Mouse (Mus musculus) mature B cell (primary cell): ENCODE results near the gene Cep78.

Experiments
- in situ Hi-C: fragments of 300-500 bp; cut with MboI; formaldehyde crosslinking; loops from 2 replicates; pipeline ENCODE4 v1.14.3; 2019

The Cep78 gene

DNA sequence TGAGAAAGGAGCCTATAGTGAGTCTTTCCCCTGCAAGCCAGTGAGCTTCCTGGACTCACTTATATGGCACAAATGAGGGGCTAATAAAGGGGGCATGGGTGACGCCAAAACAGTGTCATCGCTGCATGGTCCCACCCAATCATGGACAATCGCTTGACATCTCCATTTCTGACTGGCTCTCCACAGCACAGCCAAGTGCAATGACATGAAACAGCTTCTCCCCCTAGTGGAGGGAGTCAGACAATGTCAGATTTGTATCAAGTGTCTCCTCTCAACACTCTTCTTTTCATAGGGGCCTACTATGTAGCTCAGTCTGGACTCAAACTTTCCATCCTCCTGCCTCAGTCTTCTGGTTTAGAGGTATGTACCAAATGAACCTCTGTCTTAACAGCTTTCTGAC, 19.7 kb downstream of the Cep78 start:
- in situ Hi-C loops = loop anchor here (25.0 kb wide), 1 partner anchor 1978 kb away; no protein-coding TSS in a partner anchor

DNA sequence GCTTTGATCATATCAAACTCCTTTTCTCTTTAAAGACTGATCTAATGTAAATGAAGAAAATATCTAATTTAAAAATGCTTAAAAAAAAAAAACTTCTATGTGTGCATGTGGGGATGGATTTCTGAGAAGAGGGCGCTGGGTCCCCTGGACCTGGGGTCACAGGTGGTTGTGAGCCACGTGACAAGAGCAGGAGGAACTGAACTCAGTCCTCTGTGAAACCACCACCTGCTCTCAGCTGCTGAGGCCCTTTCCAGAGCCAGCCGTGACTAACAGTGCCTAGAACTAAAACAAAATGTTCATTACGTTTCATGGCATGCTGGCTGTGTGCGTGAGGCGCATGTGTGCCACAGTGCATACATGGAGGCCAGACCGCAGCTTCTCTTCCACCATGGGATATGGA, 20.3 kb downstream of the Cep78 start:
- in situ Hi-C loops = loop anchor here (25.0 kb wide), 1 partner anchor 1977 kb away; no protein-coding TSS in a partner anchor

DNA sequence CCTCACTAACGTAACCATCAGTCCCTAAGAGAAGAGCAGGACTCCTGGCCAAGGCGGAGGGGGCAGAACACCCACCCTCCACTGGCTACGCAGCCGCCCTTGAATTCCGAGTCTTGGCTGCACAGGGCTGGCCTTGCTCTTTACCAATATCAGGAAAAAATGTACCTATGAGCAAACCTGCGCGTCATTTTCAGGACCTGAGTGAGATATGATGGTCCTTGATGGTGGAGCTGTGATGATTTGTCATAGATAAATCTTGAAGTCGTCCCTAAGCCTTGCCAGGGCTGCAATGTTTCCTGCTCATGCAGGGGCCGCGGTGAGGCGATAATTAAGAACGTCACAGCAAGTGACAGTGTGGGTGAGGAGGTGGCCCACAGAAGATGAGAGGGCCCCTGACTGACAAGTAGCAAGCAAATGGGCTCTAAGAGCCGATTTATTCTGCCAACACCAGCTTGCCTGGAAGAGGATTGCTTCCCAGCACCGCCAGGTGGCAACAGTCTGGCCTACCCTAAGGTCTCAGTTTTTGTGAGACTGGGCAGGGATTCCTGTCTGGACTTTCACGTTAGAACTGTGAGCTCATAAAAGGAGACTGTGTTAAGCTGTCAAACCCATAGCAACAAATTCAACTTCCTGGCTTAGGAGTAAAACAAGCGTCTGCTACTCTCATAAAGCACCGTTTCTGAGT, 21.6 kb downstream of the Cep78 start:
- in situ Hi-C loops = loop anchor here (25.0 kb wide), 1 partner anchor 1976 kb away; no protein-coding TSS in a partner anchor

DNA sequence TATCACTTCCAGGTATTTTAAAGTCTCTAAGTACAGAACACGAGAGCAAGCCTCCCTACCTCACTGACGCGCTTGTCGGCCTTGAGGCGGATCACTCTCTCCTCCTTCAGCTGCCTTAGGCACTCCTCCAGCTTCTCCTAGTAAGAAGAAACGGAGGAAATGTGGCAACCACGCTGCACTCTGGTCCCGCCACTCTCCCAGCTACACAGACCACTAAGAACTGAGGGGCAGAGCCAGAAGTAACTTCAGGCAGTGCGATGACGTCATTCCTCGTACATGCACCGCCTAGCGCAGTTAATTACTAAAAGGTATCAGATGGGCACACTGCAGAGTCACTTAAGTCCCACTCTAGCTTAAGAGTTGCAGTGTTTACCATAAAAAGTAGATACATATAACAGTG, 22.5 kb downstream of the Cep78 start:
- in situ Hi-C loops = loop anchor here (25.0 kb wide), 1 partner anchor 1975 kb away; no protein-coding TSS in a partner anchor

DNA sequence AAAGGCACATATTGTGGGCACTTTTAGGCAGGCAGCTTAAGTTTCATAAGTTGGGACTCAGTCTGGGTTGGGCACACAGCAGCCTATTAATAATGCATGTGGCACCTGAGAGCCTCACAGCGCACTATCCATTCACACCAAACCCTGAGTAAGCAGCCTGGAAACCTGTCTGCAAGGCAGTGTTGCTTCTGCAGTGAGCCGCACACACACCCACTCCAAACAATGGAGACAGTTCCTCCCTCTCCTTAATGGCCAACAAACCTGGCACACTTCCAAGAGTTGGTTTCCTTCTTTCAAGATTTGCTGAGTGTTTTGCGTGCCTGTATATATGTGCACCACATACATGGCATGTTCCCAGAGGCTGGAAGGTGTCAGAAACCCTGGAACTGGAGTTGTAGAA, 34.6 kb downstream of the Cep78 start:
- in situ Hi-C loops = loop anchor here (25.0 kb wide), 1 partner anchor 1963 kb away; no protein-coding TSS in a partner anchor

DNA sequence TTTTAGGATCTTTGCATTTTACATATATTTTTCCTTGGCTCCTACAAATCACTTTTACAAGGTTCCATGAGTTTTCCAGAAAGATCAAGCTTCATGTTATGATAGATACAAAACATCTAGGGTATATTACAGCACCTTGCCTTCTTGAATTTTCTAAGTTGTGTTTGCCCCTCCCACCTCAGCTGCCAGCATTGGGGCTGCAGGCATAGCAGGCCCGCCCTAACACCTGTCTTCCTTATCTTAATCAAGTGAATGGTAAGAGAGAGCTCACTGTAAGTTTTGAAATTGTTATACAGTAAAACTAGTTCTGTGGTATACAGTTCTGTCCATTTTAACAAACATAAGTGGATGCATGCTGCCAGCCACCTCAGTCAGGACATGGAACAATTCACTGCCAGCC, 35.9 kb downstream of the Cep78 start:
- in situ Hi-C loops = no loop called here

DNA sequence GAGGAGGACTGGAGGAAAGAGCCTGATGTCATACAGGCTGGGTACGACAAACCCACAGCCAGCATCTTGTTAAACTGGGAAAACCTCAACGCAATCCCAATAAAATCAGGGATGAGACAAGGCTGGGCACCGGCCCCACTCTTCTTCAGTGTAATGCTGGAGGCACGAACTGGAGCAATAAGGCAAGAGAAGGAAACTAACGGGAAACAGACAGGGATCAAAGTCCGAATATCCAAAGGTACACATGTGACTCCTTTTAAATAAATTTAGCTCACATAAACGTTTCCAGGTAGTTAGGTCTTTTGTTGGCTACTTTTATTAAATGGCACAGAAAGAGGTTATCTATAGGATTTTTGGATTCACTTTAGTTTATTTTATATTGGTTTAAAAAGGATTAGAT, 36.4 kb downstream of the Cep78 start:
- in situ Hi-C loops = no loop called here

DNA sequence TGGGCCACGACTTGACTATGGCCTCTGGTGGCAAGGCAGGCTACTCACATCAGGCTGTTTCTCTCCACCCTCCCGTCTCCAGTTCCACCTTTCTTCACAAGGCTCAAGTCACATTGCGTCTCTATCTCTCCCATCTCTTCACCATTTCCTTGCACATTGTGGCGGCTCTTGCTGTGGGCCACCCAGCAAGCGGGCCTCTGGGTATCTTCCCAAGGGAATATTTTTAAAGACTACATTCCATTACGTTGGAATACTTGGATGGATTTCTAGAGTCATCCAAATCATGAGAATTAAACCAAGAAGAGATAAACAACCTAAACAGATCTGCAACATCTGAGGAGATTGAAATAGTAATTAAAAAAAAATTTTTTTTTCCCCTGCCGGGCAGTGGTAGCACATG, 37.6 kb downstream of the Cep78 start, which contains the start of gene Psat1:
Gene Psat1, minus strand, starts transcription at position 101 of the 400 bp plus-strand sequence.
- in situ Hi-C loops = no loop called here

DNA sequence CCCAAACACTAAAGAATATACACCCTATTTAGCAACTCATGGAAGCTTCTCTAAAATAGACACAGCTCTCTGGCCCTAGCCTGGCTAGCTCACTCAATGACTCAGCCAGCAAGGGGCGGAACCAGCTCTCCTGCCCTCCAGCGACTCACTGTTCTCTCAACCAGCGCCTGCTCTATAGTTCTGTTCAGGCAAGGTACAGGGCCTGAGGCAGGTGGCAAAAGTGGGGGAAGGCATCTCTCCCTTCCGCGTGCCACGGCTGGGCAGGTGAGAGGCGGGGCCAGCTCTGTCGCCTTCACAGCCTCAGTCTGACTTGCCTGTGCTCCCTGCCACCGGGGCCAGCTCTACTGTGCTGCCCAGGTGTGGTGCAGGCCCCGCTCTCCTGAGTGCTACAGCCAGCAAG, 38.1 kb downstream of the Cep78 start:
- in situ Hi-C loops = no loop called here

DNA sequence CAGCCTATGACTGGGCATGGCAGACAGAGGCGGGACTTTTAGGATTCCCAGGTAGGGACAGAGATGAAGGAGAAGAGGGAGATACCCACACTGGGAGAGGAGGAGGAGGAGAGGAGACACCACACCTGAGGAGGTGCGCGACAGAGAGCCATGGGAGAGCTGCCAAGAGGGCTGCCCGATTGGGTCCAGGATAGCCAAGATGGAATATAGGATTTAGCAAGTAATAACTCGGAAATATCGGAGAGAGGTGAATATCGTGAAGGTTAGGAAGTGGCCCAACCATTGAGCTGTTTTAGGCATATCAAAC, 41.7 kb downstream of the Cep78 start:
- in situ Hi-C loops = no loop called here

DNA sequence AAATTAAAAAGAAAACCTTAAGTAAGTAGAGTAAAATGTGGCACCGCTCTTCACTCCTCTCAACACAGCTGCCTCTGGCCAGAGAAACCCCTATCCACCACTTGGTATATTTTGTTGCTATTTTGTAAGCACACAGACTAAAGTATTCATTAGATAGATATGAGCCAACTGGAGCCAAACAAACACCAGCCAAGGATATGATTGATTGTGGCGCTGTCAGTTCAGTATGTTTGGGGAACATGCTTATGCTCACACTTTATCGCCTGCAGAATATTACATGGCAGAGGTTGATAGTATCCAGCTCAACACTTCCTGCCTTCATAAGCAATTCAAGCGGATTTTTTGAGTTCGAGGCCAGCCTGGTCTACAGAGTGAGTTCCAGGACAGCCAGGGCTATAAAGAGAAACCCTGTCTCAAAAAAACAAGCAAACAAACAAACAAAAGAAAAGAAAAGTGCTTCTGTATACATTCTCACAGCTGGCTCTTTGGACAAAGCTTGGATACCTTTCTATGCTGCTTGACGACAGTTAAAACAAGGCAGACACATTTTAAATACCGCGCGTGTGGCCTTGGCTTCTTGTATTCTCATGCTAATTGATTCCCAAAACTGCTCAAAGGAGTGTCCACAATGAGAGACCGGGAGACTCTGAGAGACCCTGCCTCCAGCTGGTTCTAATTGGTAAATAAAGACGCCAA, 42.2 kb downstream of the Cep78 start:
- in situ Hi-C loops = no loop called here

DNA sequence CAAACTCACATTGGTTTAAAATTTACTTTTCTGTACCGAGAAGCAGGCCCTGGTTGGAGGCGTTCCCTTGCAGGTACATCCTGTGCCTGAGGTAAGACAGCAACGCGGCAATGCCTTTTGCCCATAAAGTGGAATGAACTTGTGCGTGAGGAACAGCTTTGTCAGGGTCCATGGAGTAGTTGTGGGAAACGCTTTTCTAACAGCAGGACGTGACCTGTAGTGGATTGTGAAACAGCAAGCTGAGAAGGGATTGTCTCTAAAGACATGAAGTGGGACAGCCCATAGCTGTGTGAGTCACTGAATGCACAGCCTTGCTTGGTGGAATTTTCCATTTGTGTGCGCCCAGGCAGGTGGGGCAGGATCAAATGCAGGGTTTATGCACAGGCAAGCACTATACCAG, 43.4 kb downstream of the Cep78 start:
- in situ Hi-C loops = no loop called here

DNA sequence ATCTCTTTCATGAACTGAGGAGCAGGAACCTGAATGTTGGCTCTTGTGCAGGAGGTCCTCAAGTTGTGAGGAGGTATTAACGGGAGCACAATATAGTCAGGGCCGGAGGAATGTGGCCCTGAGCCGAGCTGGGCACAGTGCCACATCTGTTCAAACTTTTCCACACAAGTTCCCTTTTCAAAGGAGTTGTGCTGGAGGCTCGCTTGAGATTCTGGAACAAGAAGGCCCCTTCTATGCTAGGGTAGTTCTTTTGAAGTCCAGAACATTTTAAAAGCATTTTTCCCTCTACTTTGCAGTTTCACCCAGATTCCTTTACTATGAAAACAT, 59.1 kb downstream of the Cep78 start:
- in situ Hi-C loops = no loop called here

DNA sequence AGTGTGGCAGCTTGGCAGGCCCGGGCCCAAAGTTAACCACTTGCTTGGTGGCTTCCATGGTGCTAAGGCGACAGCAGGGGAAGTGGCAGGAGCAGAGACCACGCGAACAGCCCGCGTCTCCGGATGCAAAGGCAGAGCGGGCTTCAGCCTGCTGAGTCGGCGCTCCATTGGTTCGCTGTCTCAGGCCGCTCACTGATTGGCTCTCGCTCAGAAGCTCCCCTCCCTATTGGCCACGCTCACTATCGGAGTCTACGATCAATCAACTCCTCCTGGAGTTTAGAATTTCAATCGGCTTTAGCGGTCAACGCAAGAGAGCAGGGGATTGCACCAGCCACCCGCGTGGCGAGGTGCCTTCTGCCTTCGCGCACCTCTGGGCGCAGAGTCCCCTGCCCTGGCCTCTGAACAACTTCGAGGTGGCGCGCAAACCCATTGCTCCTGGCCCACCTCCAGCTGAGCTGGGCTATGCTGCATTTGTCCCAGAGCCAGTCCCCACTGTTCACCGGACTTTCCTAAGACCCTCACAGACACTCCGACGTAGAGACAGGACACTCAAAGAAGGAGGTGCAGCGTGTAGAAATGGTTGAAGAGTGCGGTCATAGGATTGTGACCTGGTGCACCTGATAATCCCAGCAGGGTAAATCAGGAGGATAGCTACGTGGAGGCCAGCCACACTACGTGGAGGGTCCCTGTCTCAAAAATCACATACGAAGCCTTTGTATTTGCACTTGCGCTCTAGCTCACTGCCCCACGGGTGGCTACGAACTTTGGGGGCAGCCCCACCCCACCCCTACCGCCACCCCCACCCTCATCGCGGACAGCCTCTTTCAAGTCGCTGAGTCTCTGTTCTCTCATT, 59.7 kb downstream of the Cep78 start:
- in situ Hi-C loops = no loop called here

DNA sequence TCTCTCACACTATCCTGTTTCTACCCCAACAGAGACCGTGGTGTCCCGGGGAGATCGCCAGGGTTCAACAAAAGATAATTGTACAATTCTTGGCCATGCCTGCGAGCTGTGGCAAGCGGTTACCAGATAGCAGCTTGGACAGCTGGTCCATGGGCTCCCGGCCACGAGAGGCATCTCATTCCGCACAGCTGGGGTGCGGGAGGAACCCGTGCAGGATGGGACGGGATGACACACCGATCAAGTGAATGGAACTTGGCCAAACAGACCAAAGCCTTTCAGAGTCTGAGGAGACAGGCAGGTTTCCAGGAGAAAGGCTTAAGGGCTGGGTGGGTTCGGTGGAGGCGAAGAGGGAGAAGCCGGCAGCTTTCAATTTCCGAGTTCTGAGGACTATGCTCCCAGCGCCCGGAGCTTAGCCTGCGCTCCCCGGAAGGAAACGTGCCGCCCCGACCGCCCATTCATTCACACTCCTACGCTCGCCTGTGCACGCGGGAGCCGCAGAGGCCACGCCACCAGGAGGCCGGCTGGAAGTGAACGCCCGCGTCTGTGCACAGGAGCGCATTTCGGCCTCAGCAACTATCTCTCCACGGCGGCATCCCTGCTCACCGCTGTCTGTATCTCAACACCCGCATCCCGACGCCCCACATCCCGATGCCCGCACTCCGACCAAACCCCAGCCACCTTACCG, 60.5 kb downstream of the Cep78 start:
- in situ Hi-C loops = no loop called here

DNA sequence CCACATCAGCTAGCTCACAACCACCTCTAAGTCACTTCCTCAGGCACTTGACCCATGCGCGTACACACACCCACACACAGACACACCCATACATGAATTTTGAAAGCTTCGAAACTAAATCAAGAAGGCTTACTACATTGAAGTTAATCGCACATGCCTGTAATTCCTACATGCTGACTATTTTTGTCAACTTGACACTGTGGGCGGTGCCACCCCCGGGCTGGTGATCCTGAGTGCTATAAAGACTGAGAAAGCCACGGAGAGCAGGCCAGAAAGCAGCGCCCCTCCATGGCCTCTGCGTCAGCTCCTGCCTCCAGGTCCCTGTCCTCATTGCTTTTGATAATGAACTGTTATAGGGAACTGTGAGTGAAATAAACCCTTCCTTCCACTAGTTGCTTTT, 61.4 kb downstream of the Cep78 start:
- in situ Hi-C loops = no loop called here

DNA sequence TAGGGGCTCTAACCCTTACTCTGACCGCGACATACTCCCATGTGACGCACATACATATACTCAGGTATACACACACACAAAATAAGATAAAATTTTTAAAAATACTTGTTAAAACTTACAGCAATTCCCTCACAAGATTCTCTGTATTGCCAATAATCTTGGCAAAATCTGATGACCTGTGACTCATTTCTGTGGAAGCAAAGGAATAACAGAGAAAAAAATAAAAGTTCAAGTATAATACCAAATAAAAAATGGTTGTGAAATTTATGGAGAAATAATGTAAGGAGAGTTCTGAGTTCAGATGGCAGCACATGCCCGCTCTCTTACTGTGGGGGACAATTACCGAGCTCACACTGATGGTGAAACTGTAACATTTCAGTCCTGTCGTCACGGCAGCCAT, 65.5 kb downstream of the Cep78 start:
- in situ Hi-C loops = no loop called here

DNA sequence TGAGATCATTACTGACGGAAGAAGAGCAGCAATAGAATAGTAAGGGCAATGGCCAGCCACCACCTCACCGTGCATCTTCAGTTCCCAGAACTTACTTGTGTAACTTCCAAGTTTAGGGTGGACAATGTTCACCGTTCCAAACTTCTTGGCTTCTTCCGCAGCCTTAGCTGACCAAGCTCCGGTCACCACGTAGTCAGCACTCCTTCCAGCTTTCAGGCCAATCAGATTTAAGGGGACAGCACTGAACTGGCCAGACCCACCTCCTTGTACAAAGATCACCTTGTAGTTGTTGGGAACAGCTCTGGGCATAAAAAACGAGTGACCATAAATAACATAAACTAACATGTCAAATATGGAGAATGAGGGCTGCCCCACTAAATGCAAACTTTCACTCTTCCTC, 66.7 kb downstream of the Cep78 start:
- in situ Hi-C loops = no loop called here

DNA sequence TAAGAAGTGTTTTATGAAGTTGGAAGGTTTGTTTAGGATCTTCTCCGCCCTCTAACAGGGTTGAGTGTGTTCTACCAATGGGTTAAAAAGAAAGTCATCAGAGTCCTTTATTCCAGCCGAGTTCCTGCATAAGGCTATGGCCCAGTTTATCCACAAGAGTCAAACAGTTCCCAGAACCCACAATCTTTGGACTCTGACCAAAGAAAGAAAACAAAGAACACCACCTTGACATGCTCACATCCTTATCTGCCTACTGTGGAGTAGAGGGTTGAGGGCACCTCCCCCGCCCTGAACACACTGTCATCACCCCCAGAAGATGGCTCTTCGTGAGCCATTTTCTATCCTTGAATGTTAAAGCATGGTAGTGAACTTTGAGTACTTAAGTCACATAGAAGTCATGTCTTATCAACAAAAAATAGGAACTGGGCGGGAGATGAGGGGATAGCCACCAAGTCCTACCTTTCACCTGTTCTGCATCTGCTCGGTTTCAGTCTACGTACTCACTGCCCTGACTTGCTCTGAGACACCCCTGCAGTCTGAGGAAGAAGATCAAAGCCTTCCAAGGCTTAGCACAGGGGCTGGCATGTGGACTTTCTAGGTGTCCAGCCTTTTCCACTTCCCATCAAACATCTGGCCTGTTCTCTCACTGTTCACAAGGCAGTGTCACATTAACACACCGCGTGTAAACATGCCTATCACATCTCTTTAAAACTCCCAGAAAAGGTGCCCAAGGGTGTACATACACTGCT, 71.4 kb downstream of the Cep78 start:
- in situ Hi-C loops = no loop called here

DNA sequence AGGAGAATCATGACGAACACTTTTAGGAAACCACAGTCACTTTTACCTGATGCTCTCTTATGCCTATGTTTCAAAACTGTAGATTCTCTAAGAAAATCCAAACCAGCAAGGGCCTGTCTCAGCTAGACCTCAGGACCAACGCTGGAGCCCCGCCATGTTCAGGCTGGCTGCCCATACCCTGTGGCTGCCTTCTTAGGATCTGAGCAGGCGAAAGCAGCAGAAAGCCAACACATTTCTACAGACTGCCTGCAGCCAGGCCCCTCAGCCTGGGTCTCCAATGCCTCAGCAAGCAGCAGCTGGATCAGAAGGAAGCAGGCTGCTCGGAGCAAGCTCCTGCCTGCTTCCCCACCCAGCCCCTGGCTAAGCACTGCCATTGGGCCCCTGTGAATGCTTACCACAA, 73.3 kb downstream of the Cep78 start:
- in situ Hi-C loops = no loop called here

DNA sequence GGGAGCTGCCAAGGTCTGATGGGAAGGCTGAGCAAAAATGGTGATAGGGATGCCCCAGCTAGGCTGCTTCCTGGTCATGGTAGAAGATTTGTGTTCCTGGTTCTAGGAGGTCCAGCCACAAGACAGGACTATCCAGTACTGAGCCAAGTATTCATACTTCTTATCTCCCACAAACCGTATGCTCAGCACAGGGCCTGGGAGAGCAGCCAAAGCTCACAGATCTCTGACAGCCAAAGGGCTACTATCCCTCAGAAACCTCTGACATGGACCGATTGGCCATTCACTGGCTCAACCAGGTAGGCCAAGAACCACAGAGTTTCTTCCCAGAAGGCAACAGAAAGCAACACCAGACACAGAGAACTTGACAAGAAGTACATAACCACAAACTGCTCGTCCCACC, 73.8 kb downstream of the Cep78 start:
- in situ Hi-C loops = no loop called here

DNA sequence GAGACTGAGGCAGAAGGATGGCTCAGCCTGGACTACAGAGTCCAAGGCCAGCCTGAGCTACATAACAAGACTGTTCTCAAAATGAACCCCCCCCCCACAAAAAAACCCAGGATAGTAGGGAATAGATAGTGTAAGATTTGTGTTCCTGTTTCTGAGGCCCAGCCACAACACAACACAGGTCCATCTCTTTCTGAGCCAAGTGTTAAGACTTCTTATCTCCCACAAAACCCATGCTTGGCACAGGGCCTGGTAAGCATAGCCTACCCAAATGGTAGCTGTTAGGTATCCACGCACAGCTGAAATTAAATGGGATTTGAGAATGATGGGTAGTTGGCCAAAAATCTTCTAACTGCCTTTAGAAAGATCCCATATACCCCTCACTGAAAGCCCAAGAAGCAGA, 74.3 kb downstream of the Cep78 start:
- in situ Hi-C loops = no loop called here
